Mouse (Mus musculus): Measurements from ENCODE around the gene Ilf2. TPM values are rescaled to one million over a fixed set of nuclear protein-coding genes. Genes with fewer than 3 reads are reported as not detected.
A peak's percentile ranks its signal among the peaks of the same experiment; 100 is the strongest.

Gene Ilf2
- 148 and 151 TPM in 2 replicates for polyA plus RNA-seq (2014; fragmentation: Nextera tagmentation; extraction: Ambion mirVana)

GRCm38 (mm10) chr3:90475831-90476611, at the start of gene Ilf2:
Gene Ilf2 (plus strand): TSS chr3:90476126.
- H3K36me3 ChIP-seq (ENCODE audit: control insufficient read depth, insufficient read depth, low read length) = peaks cover 18% of the 10 kb centered on the region
- H3K27me3 ChIP-seq (ENCODE audit: control insufficient read depth, insufficient read depth, low read length) = no peaks in the 10 kb centered on the region
- no peaks in the 10 kb centered on the region for H3K9me3 ChIP-seq (replicated peaks; ENCODE audit: control insufficient read depth, low read length)
- ATAC-seq (replicated peaks; ENCODE audit: insufficient number of reproducible peaks, low FRiP score, low TSS enrichment) = peak; percentile 99
- peak within 1 kb of the TSS; percentile 90 for H3K4me3 ChIP-seq (ENCODE audit: low read depth, low read length)
- peak within 1 kb of the TSS; percentile 85 for H3K4me2 ChIP-seq
- H3K27ac ChIP-seq (ENCODE audit: low read depth, low read length) = peak within 1 kb of the TSS; percentile 94
- H3K4me1 ChIP-seq (ENCODE audit: control insufficient read depth, insufficient read depth, low read length) = peaks cover 6% of the 10 kb centered on the region; the same call in 1 of the 2 replicates
- under 1% methylated on average over 45 of the region's 45 CpGs for WGBS (ENCODE audit: insufficient replicate concordance)
- H3K9ac ChIP-seq (ENCODE audit: low read depth, low read length) = peak within 1 kb of the TSS; percentile 96

DNA sequence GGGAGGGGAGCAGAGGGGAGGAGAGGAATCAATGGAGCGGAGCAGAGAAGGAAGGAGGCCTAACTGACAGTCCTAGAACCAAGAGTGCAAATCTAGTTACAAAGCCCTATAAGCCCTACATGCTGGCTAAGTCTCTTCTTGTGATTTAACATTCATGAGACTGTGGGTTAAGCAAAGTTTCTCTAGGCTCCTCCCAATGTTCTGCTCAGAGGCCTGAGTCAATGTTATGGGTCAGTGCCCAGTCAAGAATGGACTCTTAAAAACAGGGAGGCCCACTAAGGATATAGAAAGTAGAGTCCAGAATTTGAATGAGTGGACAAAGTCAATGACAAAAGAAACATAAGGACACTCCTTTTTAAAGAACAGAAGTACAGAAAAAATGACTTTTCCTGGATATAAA, 48.4 kb upstream of the Ilf2 start:
- H3K27ac ChIP-seq (ENCODE audit: low read depth, low read length) = no peak overlapping the region
- WGBS (ENCODE audit: insufficient replicate concordance) = 100% methylated on average over 1 of the region's 1 CpGs
- H3K9ac ChIP-seq (ENCODE audit: low read depth, low read length) = no peak overlapping the region
- ATAC-seq (replicated peaks; ENCODE audit: insufficient number of reproducible peaks, low FRiP score, low TSS enrichment) = no peak
- H3K27me3 ChIP-seq (ENCODE audit: control insufficient read depth, insufficient read depth, low read length) = no peaks in the 10 kb centered on the region
- H3K9me3 ChIP-seq (replicated peaks; ENCODE audit: control insufficient read depth, low read length) = no peaks in the 10 kb centered on the region
- no peak overlapping the region for H3K4me2 ChIP-seq
- H3K4me1 ChIP-seq (ENCODE audit: control insufficient read depth, insufficient read depth, low read length) = peaks cover 21% of the 10 kb centered on the region
- H3K36me3 ChIP-seq (ENCODE audit: control insufficient read depth, insufficient read depth, low read length) = peaks cover 5% of the 10 kb centered on the region; the same call in 1 of the 2 replicates
- H3K4me3 ChIP-seq (ENCODE audit: low read depth, low read length) = no peak overlapping the region

DNA sequence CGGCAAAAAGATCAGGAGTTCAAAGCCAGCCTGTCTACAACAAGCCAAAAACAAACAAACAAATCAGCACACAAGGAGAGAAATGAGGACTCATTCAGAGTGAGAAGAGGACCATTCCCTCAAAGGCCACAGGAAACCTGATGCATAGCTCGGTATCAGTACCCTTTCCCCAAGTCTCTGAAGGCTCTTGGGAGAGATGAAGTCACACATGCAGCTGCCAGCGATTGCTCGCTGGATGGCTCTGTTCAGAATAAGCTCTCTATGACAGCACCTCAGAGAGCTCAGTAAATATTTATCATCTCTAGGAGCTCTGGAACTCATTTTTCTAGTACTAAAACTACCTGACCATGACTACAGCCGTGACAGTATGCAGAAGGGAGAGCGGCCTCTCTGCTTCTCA, 47.7 kb upstream of the Ilf2 start:
- Histone ChIP-seq H3K36me3 (ENCODE audit: control insufficient read depth, insufficient read depth, low read length) (peaks cover 5% of the 10 kb centered on the region; the same call in 1 of the 2 replicates), H3K4me1 (ENCODE audit: control insufficient read depth, insufficient read depth, low read length) (peaks cover 21% of the 10 kb centered on the region), H3K9ac (ENCODE audit: low read depth, low read length) (no peak overlapping the region), H3K27ac (ENCODE audit: low read depth, low read length) (no peak overlapping the region), H3K4me3 (ENCODE audit: low read depth, low read length) (no peak overlapping the region), H3K4me2 (no peak overlapping the region), H3K27me3 (ENCODE audit: control insufficient read depth, insufficient read depth, low read length) (no peaks in the 10 kb centered on the region), H3K9me3 (replicated peaks; ENCODE audit: control insufficient read depth, low read length) (no peaks in the 10 kb centered on the region)
- no peak for ATAC-seq (replicated peaks; ENCODE audit: insufficient number of reproducible peaks, low FRiP score, low TSS enrichment)
- 72% methylated on average over 6 of the region's 6 CpGs for WGBS (ENCODE audit: insufficient replicate concordance)

DNA sequence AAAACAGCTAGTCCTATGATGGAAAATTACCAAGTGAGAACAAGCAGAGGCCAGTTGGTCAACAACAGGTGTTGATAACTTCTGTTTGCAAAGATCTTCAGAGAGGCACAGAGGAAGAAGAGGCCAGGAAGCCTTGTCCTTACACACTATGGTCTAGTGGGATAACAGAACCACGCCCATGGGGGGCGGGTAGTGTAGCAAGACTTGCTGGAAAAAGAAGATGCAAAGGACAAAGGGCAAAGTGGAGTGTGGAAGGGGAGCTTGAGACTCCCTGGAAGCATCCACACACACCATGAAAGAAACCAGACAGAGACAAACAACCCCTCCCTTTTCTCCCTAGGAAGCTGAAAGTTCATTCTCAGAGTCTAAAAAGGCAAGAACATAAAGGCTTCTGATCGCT, 46.4 kb upstream of the Ilf2 start:
- peak overlapping the region; percentile 38 for H3K4me2 ChIP-seq
- WGBS (ENCODE audit: insufficient replicate concordance) = 83% methylated on average over 3 of the region's 3 CpGs
- no peaks in the 10 kb centered on the region for H3K9me3 ChIP-seq (replicated peaks; ENCODE audit: control insufficient read depth, low read length)
- H3K9ac ChIP-seq (ENCODE audit: low read depth, low read length) = no peak overlapping the region
- no peak for ATAC-seq (replicated peaks; ENCODE audit: insufficient number of reproducible peaks, low FRiP score, low TSS enrichment)
- no peaks in the 10 kb centered on the region for H3K27me3 ChIP-seq (ENCODE audit: control insufficient read depth, insufficient read depth, low read length)
- no peaks in the 10 kb centered on the region for H3K36me3 ChIP-seq (ENCODE audit: control insufficient read depth, insufficient read depth, low read length)
- H3K4me1 ChIP-seq (ENCODE audit: control insufficient read depth, insufficient read depth, low read length) = peaks cover 24% of the 10 kb centered on the region
- H3K4me3 ChIP-seq (ENCODE audit: low read depth, low read length) = no peak overlapping the region
- peak overlapping the region; percentile 57 for H3K27ac ChIP-seq (ENCODE audit: low read depth, low read length)

GRCm38 (mm10) chr3:90432348-90432747, 43.6 kb upstream of the Ilf2 start:
- Histone ChIP-seq H3K9me3 (replicated peaks; ENCODE audit: control insufficient read depth, low read length) (no peaks in the 10 kb centered on the region), H3K27me3 (ENCODE audit: control insufficient read depth, insufficient read depth, low read length) (no peaks in the 10 kb centered on the region), H3K9ac (ENCODE audit: low read depth, low read length) (peak overlapping the region; percentile 97), H3K27ac (ENCODE audit: low read depth, low read length) (no peak overlapping the region), H3K36me3 (ENCODE audit: control insufficient read depth, insufficient read depth, low read length) (no peaks in the 10 kb centered on the region), H3K4me1 (ENCODE audit: control insufficient read depth, insufficient read depth, low read length) (peaks cover 24% of the 10 kb centered on the region), H3K4me2 (peak overlapping the region; percentile 94), H3K4me3 (ENCODE audit: low read depth, low read length) (peak overlapping the region; percentile 76)
- no peak for ATAC-seq (replicated peaks; ENCODE audit: insufficient number of reproducible peaks, low FRiP score, low TSS enrichment)
- 21% methylated on average over 2 of the region's 2 CpGs for WGBS (ENCODE audit: insufficient replicate concordance)

DNA sequence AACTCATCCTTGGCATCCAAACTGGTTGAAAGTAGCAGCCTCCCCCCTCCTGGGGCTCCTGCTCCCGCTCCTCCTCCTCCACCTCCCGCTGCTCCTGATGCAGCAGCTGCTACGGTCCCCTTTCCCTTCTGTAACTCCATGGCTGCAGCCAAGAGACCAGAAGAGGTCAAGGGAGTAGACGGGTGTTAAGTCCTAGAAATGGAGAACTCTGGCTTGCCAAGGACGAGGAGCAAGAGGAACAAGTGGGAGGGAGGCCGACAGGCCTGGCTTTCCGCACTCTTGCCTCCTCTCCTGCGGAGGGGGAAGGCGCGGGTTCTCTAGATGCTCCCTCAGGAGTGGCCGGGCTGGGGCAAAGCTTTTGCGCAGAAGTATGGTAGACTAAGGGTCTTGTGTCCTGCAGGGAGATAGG, 43.1 kb upstream of the Ilf2 start:
- H3K27me3 ChIP-seq (ENCODE audit: control insufficient read depth, insufficient read depth, low read length) = no peaks in the 10 kb centered on the region
- peak overlapping the region; percentile 97 for H3K27ac ChIP-seq (ENCODE audit: low read depth, low read length)
- H3K4me1 ChIP-seq (ENCODE audit: control insufficient read depth, insufficient read depth, low read length) = peaks cover 24% of the 10 kb centered on the region
- WGBS (ENCODE audit: insufficient replicate concordance) = 1% methylated on average over 12 of the region's 12 CpGs
- peak overlapping the region; percentile 94 for H3K4me2 ChIP-seq
- no peaks in the 10 kb centered on the region for H3K36me3 ChIP-seq (ENCODE audit: control insufficient read depth, insufficient read depth, low read length)
- H3K4me3 ChIP-seq (ENCODE audit: low read depth, low read length) = peak overlapping the region; percentile 76
- ATAC-seq (replicated peaks; ENCODE audit: insufficient number of reproducible peaks, low FRiP score, low TSS enrichment) = peak; percentile 28; the same call in 1 of the 2 replicates
- peak overlapping the region; percentile 97 for H3K9ac ChIP-seq (ENCODE audit: low read depth, low read length)
- no peaks in the 10 kb centered on the region for H3K9me3 ChIP-seq (replicated peaks; ENCODE audit: control insufficient read depth, low read length)

GRCm38 (mm10) chr3:90433381-90434020, 42.4 kb upstream of the Ilf2 start, which contains the start of gene Ints3:
Gene Ints3 (minus strand): TSS chr3:90433622.
- under 1% methylated on average over 52 of the region's 52 CpGs for WGBS (ENCODE audit: insufficient replicate concordance)
- Histone ChIP-seq H3K9me3 (replicated peaks; ENCODE audit: control insufficient read depth, low read length) (no peaks in the 10 kb centered on the region), H3K4me2 (peak within 1 kb of the TSS; percentile 94), H3K27ac (ENCODE audit: low read depth, low read length) (peak within 1 kb of the TSS; percentile 97), H3K9ac (ENCODE audit: low read depth, low read length) (peak within 1 kb of the TSS; percentile 97), H3K27me3 (ENCODE audit: control insufficient read depth, insufficient read depth, low read length) (no peaks in the 10 kb centered on the region), H3K36me3 (ENCODE audit: control insufficient read depth, insufficient read depth, low read length) (no peaks in the 10 kb centered on the region), H3K4me1 (ENCODE audit: control insufficient read depth, insufficient read depth, low read length) (peaks cover 24% of the 10 kb centered on the region), H3K4me3 (ENCODE audit: low read depth, low read length) (peak within 1 kb of the TSS; percentile 76)
- ATAC-seq (replicated peaks; ENCODE audit: insufficient number of reproducible peaks, low FRiP score, low TSS enrichment) = peak; percentile 97

DNA sequence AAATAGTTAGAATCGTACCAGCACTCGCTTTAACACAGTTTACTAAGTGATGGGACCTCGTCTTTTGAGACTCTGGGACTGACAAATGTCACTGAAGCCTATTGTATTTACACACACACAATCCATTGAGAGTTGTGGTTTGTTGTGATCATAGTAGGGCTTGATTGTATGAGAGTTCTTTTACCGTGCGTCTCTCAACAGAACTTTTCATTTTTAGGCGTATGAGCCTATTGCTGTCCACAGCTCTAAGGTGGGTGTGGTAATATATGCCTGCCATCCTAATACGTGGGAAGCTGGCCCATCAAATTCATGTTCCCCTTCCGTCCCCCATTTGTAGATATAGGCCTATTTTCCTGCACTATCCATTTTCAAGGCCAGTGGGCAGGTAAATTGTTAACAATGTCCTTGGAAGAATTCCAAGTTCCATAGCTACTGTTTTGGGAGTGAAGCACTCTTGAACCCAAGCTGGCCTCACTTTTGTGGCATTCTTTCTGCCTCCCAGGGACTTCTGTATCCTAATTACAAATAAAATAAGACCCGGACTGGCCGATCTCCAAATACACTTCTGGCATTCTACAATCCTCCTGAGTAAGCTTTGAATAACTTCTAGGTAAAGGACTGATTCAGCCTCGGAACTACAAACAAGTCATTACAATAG, 41.7 kb upstream of the Ilf2 start:
- H3K27me3 ChIP-seq (ENCODE audit: control insufficient read depth, insufficient read depth, low read length) = no peaks in the 10 kb centered on the region
- ATAC-seq (replicated peaks; ENCODE audit: insufficient number of reproducible peaks, low FRiP score, low TSS enrichment) = no peak
- peak overlapping the region; percentile 97 for H3K27ac ChIP-seq (ENCODE audit: low read depth, low read length)
- H3K9me3 ChIP-seq (replicated peaks; ENCODE audit: control insufficient read depth, low read length) = no peaks in the 10 kb centered on the region
- no peaks in the 10 kb centered on the region for H3K36me3 ChIP-seq (ENCODE audit: control insufficient read depth, insufficient read depth, low read length)
- 57% methylated on average over 11 of the region's 11 CpGs for WGBS (ENCODE audit: insufficient replicate concordance)
- peak overlapping the region; percentile 62 for H3K9ac ChIP-seq (ENCODE audit: low read depth, low read length)
- peak overlapping the region; percentile 76 for H3K4me3 ChIP-seq (ENCODE audit: low read depth, low read length)
- H3K4me2 ChIP-seq = peak overlapping the region; percentile 94
- H3K4me1 ChIP-seq (ENCODE audit: control insufficient read depth, insufficient read depth, low read length) = peaks cover 20% of the 10 kb centered on the region
